Comparison of ENCODE assay signal across 9 mouse cellular contexts in the genomic region with DNA sequence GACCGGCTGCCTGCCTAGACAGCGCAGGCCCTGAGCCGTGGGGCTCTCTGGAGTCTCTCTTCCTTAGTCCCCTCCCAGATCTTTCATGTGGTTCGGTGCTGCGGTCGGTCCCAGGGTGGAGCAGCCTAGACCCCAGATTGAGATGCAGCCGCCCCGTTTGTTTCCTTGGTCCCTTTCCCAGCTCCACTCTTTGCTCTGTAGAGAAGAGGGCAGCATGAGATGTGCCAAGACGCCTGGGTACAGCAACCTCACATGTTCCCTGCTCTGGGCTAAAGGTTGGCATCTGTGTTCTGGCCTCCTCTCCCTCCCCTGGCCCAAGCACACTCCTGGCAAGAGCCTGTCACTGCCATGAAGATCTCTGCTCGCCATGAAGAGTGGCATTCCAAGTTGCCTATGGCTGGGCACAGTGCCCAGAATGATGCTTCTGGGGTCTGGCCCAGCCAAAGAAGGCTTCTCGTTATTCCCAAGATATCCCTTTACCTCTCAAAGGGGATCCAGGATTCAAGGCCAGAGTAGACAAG. TPM values are rescaled to one million over a fixed set of nuclear protein-coding genes. Genes with fewer than 3 reads are reported as not detected.
DNase-seq lines count a peak whose midpoint lies in the region; ATAC-seq and TF ChIP-seq lines count a peak whose summit lies in the region.
"Had no signal": no experiment of that assay in that cellular context is flagged by ENCODE, and none has a peak within 500 bp of the region (broad histone marks: within the 10 kb centered on the region; RNA-seq: fewer than 3 reads in every experiment).

No protein-coding gene starts in this region.

- H3K9me3 ChIP-seq in heart, embryonic 12.5 days (replicated peaks) = no peaks in the 10 kb centered on the region
- no peaks in the 10 kb centered on the region for H3K9me3 ChIP-seq in liver, embryonic 11.5 days (ENCODE audit: control insufficient read depth, low read length)

- TF ChIP-seq POLR2A in heart, adult 2 months (IDR thresholded peaks at IDR 0.05; ENCODE audit: insufficient read depth, low read depth, low read length) = no peak

- H3K27ac ChIP-seq in heart, adult 2 months = peak overlapping the region; percentile 90
- H3K27ac ChIP-seq in heart, embryonic 12.5 days (ENCODE audit: poor library complexity, severe bottlenecking) = peak overlapping the region; percentile 64
- peak overlapping the region; percentile 45; the same call in 1 of the 2 replicates for H3K27ac ChIP-seq in liver, embryonic 11.5 days (ENCODE audit: low read depth, low read length)

- H3K9ac ChIP-seq in heart, adult 2 months (ENCODE audit: low read depth, low read length) = no peak overlapping the region; the same call in 1 of the 2 replicates
- H3K9ac ChIP-seq in heart, embryonic 12.5 days = no peak overlapping the region; the same call in 1 of the 2 replicates
- H3K9ac ChIP-seq in liver, embryonic 11.5 days (ENCODE audit: low read depth, low read length) = 0 out of 2 replicates have a peak overlapping the region, but pooled peaks have one; percentile 8

- H3K27me3 ChIP-seq in heart, adult 2 months (ENCODE audit: control insufficient read depth, insufficient read depth, low read length) = no peaks in the 10 kb centered on the region
- no peaks in the 10 kb centered on the region for H3K27me3 ChIP-seq in heart, embryonic 12.5 days (replicated peaks)
- no peaks in the 10 kb centered on the region for H3K27me3 ChIP-seq in liver, embryonic 11.5 days (replicated peaks; ENCODE audit: control insufficient read depth, insufficient read depth, low read length)

- H3K4me3 ChIP-seq in heart, adult 2 months = no peak overlapping the region
- H3K4me3 ChIP-seq in heart, embryonic 12.5 days = no peak overlapping the region
- H3K4me3 ChIP-seq in liver, embryonic 11.5 days (ENCODE audit: low read depth, low read length) = no peak overlapping the region

- peaks cover 13% of the 10 kb centered on the region for H3K36me3 ChIP-seq in heart, adult 2 months (ENCODE audit: control insufficient read depth, insufficient read depth, low read length)
- H3K36me3 ChIP-seq in heart, embryonic 12.5 days = peaks cover 7% of the 10 kb centered on the region; the same call in 1 of the 2 replicates
- no peaks in the 10 kb centered on the region for H3K36me3 ChIP-seq in liver, embryonic 11.5 days (ENCODE audit: control insufficient read depth, insufficient read depth, low read length)

- peak; percentile 42 to 53 for DNase-seq in heart, adult 2 months
- DNase-seq in heart, postnatal 25 days (ENCODE audit: low spot score) = no peak
- peak; percentile 48 for DNase-seq in NIH3T3 (ENCODE audit: low read depth)
- no peak for DNase-seq in liver, embryonic 11.5 days (ENCODE audit: low spot score)
- no peak for DNase-seq in layer of hippocampus, adult 18-20 months (ENCODE audit: low spot score in 2 of 2)
- no peak for DNase-seq in testis, postnatal 14 days (ENCODE audit: low spot score)
- no peak for DNase-seq in embryo, embryonic 10.5 days (ENCODE audit: low spot score)

- TF ChIP-seq CTCF in heart, adult 2 months (IDR thresholded peaks at IDR 0.05) = no peak

- peaks cover 22% of the 10 kb centered on the region for H3K4me1 ChIP-seq in heart, adult 2 months (ENCODE audit: control insufficient read depth, insufficient read depth, low read length)
- H3K4me1 ChIP-seq in heart, embryonic 12.5 days (replicated peaks) = peaks cover 74% of the 10 kb centered on the region
- H3K4me1 ChIP-seq in liver, embryonic 11.5 days (replicated peaks; ENCODE audit: control insufficient read depth, insufficient read depth, low read length) = peaks cover 25% of the 10 kb centered on the region

- TF ChIP-seq EP300 in heart, adult 2 months (IDR thresholded peaks at IDR 0.05; ENCODE audit: insufficient read depth, low read depth, low read length) = 0 out of 2 replicates have a peak, but pooled peaks have one; percentile 26

- 21% methylated on average over 11 of the region's 11 CpGs for WGBS in heart, adult 2 months
- WGBS in heart, embryonic 12.5 days = 50% methylated on average over 11 of the region's 11 CpGs
- WGBS in liver, embryonic 11.5 days = 66% methylated on average over 11 of the region's 11 CpGs

- ATAC-seq in heart, embryonic 12.5 days (ENCODE audit: insufficient number of reproducible peaks, low FRiP score) = no peak
- no peak for ATAC-seq in liver, embryonic 11.5 days (replicated peaks; ENCODE audit: low FRiP score)

- no peak overlapping the region for H3K4me2 ChIP-seq in heart, embryonic 12.5 days
- H3K4me2 ChIP-seq in liver, embryonic 11.5 days = no peak overlapping the region

- intact Hi-C loops in heart, adult 2 months (cut with DNase I) = no loop called here
- intact Hi-C loops in heart, postnatal 25 days (cut with DNase I) = loop anchor here (5.0 kb wide), 1 partner anchor 44 kb away; the partner anchor contains the start of genes Arcn1 and Ift46

- H3K79me2 ChIP-seq in heart, adult 2 months (replicated peaks; ENCODE audit: control insufficient read depth, insufficient read depth, low read length) = no peaks in the 10 kb centered on the region

RNA-seq across cellular contexts. Expression of gene Phldb1, which starts 11.4 kb away (rescaled TPM):
- 100 to 1,000 TPM; 104 to 108 TPM for total RNA-seq in heart, adult 2 months (2021)
- 146 and 165 TPM in 2 replicates for polyA plus RNA-seq in heart, adult 2 months (2012; rRNA removed)
- 100 to 1,000 TPM; 115 to 121 TPM for total RNA-seq in heart, postnatal 25 days (2021)
- 34.8 and 36.9 TPM in 2 replicates for polyA plus RNA-seq in heart, embryonic 12.5 days (2016; fragmentation: Nextera tagmentation; extraction: Ambion mirVana)
- polyA plus RNA-seq in liver, embryonic 11.5 days (2014; fragmentation: Nextera tagmentation; extraction: Ambion mirVana) = 10.6 and 10.9 TPM in 2 replicates
- 10 to 100 TPM; 62.4 to 84.0 TPM for total RNA-seq in layer of hippocampus, adult 18-20 months (2021)

RNA-seq across cellular contexts. Expression of gene Arcn1, which starts 44.1 kb away (rescaled TPM):
- total RNA-seq in heart, adult 2 months (2021) = 10 to 100 TPM; 78.6 to 93.9 TPM
- 28.2 and 57.5 TPM in 2 replicates for polyA plus RNA-seq in heart, adult 2 months (2012; rRNA removed)
- 10 to 100 TPM; 85.4 to 85.5 TPM for total RNA-seq in heart, postnatal 25 days (2021)
- 151 and 160 TPM in 2 replicates for polyA plus RNA-seq in heart, embryonic 12.5 days (2016; fragmentation: Nextera tagmentation; extraction: Ambion mirVana)
- 171 and 202 TPM in 2 replicates for polyA plus RNA-seq in liver, embryonic 11.5 days (2014; fragmentation: Nextera tagmentation; extraction: Ambion mirVana)
- total RNA-seq in layer of hippocampus, adult 18-20 months (2021) = 100 to 1,000 TPM in 1 of 2 experiments, 10 to 100 TPM in 1; 97.1 to 103 TPM

RNA-seq across cellular contexts. Expression of gene Ift46, which starts 44.1 kb away (rescaled TPM):
- 10 to 100 TPM; 22.7 to 27.8 TPM for total RNA-seq in heart, adult 2 months (2021)
- polyA plus RNA-seq in heart, adult 2 months (2012; rRNA removed) = 28.3 and 36.1 TPM in 2 replicates
- total RNA-seq in heart, postnatal 25 days (2021) = 10 to 100 TPM; 32.0 to 39.5 TPM
- polyA plus RNA-seq in heart, embryonic 12.5 days (2016; fragmentation: Nextera tagmentation; extraction: Ambion mirVana) = 63.1 and 71.9 TPM in 2 replicates
- polyA plus RNA-seq in liver, embryonic 11.5 days (2014; fragmentation: Nextera tagmentation; extraction: Ambion mirVana) = 48.9 and 54.0 TPM in 2 replicates
- 10 to 100 TPM; 65.2 to 78.9 TPM for total RNA-seq in layer of hippocampus, adult 18-20 months (2021)

RNA-seq across cellular contexts. Expression of gene Treh, which starts 50.5 kb away (rescaled TPM):
- total RNA-seq in heart, adult 2 months (2021) = not detected
- polyA plus RNA-seq in heart, adult 2 months (2012; rRNA removed) = not detected in 2 replicates
- not detected for total RNA-seq in heart, postnatal 25 days (2021)
- polyA plus RNA-seq in heart, embryonic 12.5 days (2016; fragmentation: Nextera tagmentation; extraction: Ambion mirVana) = not detected in 2 replicates
- not detected in 2 replicates for polyA plus RNA-seq in liver, embryonic 11.5 days (2014; fragmentation: Nextera tagmentation; extraction: Ambion mirVana)
- not detected for total RNA-seq in layer of hippocampus, adult 18-20 months (2021)
- total RNA-seq: MEL had no signal

Comparison
In these comparisons a context has a peak if more than half of its experiments do, and no peak if none do; other contexts are left out.
1. DNase-seq: peak in heart, adult 2 months (2 of 2) and NIH3T3 (single experiment); none in heart, postnatal 25 days (single experiment), liver, embryonic 11.5 days (single experiment), layer of hippocampus, adult 18-20 months (0 of 2), testis, postnatal 14 days (single experiment) and embryo, embryonic 10.5 days (single experiment).
2. Peak in every context shown above with its lines, with median percentiles within 50 percentile points of each other: H3K27ac ChIP-seq.